Mouse (Mus musculus) G1E (cell line): ENCODE data around the gene Slc12a7. TPM values are rescaled to one million over a fixed set of nuclear protein-coding genes. Genes with fewer than 3 reads are reported as not detected.
A peak's percentile ranks its signal among the peaks of the same experiment; 100 is the strongest.

ENCODE experiments used
- ATAC-seq: 2 replicates; pipeline ENCODE4 v1.8.0; 2016; ENCODE audit warnings: mild to moderate bottlenecking; ENCODE audit not compliant: insufficient number of reproducible peaks, poor library complexity, low FRiP score, severe bottlenecking; ENCODE audit errors: extremely low read depth
- DNase-seq: peaks from one replicate; pipeline ENCODE4 v3.0.0; 2012; ENCODE audit warnings: low spot score
- H3K27me3 ChIP-seq: 2 replicates; pipeline ENCODE4 v1.6.1; 2012; ENCODE audit warnings: mild to moderate bottlenecking, low read length, inconsistent platforms; ENCODE audit not compliant: insufficient read depth
- H3K36me3 ChIP-seq: replicated peaks from 2 replicates; pipeline ENCODE3; 2012; ENCODE audit warnings: mild to moderate bottlenecking, inconsistent platforms
- H3K4me1 ChIP-seq: 2 replicates; pipeline ENCODE4 v1.6.1; 2012; ENCODE audit warnings: low read depth, low read length, inconsistent platforms, mixed read lengths; ENCODE audit not compliant: insufficient read depth
- H3K4me3 ChIP-seq: 2 replicates; pipeline ENCODE4 v1.5.1; 2012; ENCODE audit warnings: low read depth, mild to moderate bottlenecking, inconsistent platforms, low read length, moderate library complexity, mixed read lengths
- H3K9me3 ChIP-seq: replicated peaks from 2 replicates; pipeline ENCODE4 v1.6.1; 2012; ENCODE audit warnings: inconsistent platforms
- CTCF ChIP-seq: IDR thresholded peaks from 2 replicates; pipeline ENCODE4 v1.5.1; 2012; ENCODE audit warnings: low read depth, low read length, inconsistent platforms, mixed read lengths
- GATA1 ChIP-seq: IDR thresholded peaks from 2 replicates; pipeline ENCODE4 v1.6.1; 2012; ENCODE audit warnings: borderline replicate concordance, low read length, inconsistent platforms, mixed read lengths
- GATA2 ChIP-seq: IDR thresholded peaks from 2 replicates; pipeline ENCODE4 v1.6.1; 2012; ENCODE audit warnings: low read depth, low read length, inconsistent platforms, borderline replicate concordance
- POLR2AphosphoS5 ChIP-seq: IDR thresholded peaks from 2 replicates; pipeline ENCODE4 v1.6.1; 2012; ENCODE audit warnings: low read depth, low read length, inconsistent platforms; ENCODE audit not compliant: insufficient replicate concordance
- TAL1 ChIP-seq: conservative IDR thresholded peaks from 2 replicates; pipeline ENCODE4 v1.6.1; 2012; ENCODE audit warnings: low read depth, low read length, inconsistent platforms, mixed read lengths
- polyA plus RNA-seq: library from polyadenylated mRNA; stranded (reverse); fragments of >175 nt; gene quantifications from 2 replicates; pipeline ENCODE4 v1.2.3, GENCODE M21; 2012
- total RNA-seq, 2 experiments: library from RNA; stranded (forward) in 1 of 2; stranded (reverse) in 1 of 2; fragments of 200-1000 nt in 1 of 2; fragments of >200 nt in 1 of 2; fragmentation: Nextera tagmentation in 1 of 2; gene quantifications; 2 replicates each; pipeline ENCODE4 v1.2.3; 2014 to 2017

Slc12a7 gene
- total and polyA plus RNA-seq, 3 experiments: 0.46 to 1.6 (median 0.82) TPM

DNA sequence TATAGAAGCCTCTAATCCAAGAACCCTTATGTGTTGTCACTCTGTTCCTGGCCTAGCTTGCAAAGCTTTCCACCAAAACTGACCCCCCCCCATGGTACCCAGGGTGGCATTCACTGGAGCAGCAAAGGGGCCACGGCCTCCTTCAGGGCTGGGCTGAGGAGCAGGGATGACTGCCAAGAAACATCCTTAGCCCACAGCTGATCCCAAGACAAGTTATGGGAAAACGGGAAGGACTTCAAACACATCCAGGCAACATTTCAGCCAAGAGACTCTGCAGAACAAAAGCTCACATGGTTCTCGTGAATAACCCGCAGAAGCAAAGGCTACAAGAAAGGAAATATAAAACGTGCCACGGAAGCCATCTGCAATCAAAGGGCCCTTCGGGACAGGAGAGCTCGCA lies 94.3 kb downstream of the Slc12a7 start:
- Histone ChIP-seq H3K4me3 (no peak overlapping the region), H3K4me1 (no peaks in the 10 kb centered on the region), H3K36me3 (no peaks in the 10 kb centered on the region), H3K27me3 (peaks cover 4% of the 10 kb centered on the region; the same call in 1 of the 2 replicates), H3K9me3 (no peaks in the 10 kb centered on the region)
- DNase-seq: no peak
- ATAC-seq: no peak
- TF ChIP-seq CTCF (no peak), GATA1 (no peak), POLR2AphosphoS5 (no peak), GATA2 (no peak), TAL1 (no peak)

DNA sequence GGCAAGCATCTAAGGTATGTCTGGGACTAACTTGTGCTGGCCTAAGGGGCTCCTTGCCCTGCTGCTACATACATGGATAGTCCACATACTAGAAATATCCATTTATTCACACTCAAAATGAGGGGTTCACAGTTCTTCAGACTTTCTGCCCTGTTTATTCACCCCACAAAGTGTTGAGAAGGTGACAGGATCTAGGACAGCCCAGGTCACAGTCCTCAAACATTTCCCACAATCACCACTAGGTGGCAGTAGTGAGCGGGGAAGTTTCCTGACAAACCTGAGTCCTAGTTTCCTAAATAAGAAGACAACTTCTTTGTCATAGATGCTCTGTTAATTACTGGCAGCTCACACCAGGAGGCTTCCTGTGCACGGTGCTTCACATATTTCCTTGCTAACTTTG lies 98.6 kb downstream of the Slc12a7 start:
- no peaks in the 10 kb centered on the region for H3K9me3 ChIP-seq
- no peaks in the 10 kb centered on the region for H3K4me1 ChIP-seq
- peaks cover 16% of the 10 kb centered on the region; the same call in 1 of the 2 replicates for H3K27me3 ChIP-seq
- DNase-seq (peak; percentile 14), ATAC-seq (no peak)
- H3K4me3 ChIP-seq: no peak overlapping the region
- TF ChIP-seq CTCF: peak; percentile 81
- TF ChIP-seq TAL1: no peak
- no peaks in the 10 kb centered on the region for H3K36me3 ChIP-seq

DNA sequence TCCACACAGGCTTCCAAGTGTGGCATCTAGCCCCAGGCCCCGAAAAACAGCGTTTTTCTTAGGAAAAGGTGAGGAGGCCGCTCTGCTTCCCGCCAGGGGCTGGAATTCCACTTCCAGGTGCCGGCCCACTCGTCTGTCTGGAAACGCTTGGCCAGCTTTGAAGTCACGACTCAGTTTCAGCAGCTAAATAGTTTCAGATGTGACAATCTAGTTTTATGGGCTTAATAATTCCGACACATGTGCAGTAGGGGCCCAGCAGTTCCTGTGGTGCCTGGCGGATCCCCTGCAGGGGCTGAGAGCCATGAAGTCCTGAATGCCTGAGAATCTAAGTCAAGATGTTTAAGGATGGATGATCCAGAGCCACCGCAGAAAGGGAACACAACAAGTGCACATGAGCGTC lies 100.9 kb downstream of the Slc12a7 start:
- H3K4me1 ChIP-seq: no peaks in the 10 kb centered on the region
- no peaks in the 10 kb centered on the region for H3K36me3 ChIP-seq
- H3K27me3 ChIP-seq: peaks cover 15% of the 10 kb centered on the region; the same call in 1 of the 2 replicates
- ATAC-seq (no peak), DNase-seq (no peak)
- TF ChIP-seq POLR2AphosphoS5 (no peak), CTCF (no peak), GATA2 (no peak), GATA1 (no peak), TAL1 (no peak)
- no peak overlapping the region for H3K4me3 ChIP-seq
- H3K9me3 ChIP-seq: no peaks in the 10 kb centered on the region

DNA sequence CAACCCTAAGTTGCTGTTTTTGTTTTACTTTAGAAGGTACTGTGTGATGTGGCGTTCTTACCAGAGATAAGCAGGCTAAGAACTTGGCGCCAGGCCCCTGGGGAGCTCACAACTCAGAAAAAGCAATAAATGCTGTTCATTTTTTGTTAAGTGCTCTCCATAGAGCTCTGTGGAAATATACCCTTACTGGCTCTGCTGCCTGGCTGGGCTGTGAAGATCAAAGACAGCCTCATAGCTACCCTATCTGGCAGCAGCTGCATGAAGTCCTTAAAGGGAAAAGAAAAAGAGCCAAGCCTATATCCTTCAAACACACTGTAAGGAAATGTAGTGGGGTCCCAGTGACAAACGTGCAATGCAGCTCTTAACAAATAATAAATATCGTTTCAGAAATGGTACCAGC lies 102.9 kb downstream of the Slc12a7 start:
- Histone ChIP-seq H3K4me1 (no peaks in the 10 kb centered on the region), H3K36me3 (no peaks in the 10 kb centered on the region), H3K4me3 (no peak overlapping the region), H3K27me3 (peaks cover 13% of the 10 kb centered on the region; the same call in 1 of the 2 replicates), H3K9me3 (no peaks in the 10 kb centered on the region)
- ATAC-seq (no peak), DNase-seq (no peak)
- TF ChIP-seq GATA1 (no peak), POLR2AphosphoS5 (no peak), GATA2 (no peak), CTCF (no peak)

DNA sequence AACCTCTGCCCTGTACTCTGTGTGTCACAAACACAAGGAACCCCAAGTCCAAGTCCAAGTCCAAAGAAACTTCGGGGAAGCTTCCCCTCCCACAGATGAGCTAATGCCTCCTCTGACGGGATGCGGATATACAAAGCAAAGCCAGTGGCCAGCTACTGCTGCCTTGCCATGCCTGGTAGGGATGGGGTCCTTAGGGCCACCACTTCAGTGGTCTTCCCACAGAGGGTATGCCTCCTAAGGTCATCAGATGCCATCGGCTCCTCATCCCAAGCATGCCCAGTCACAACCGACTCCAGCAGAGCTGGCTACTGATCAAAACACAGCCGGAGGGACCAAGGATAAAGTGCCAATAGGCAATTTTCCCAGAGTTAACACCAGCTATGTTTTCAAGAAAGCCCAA lies 103.6 kb downstream of the Slc12a7 start:
- TF ChIP-seq GATA2 (no peak), GATA1 (no peak), POLR2AphosphoS5 (no peak), TAL1 (no peak), CTCF (no peak)
- no peak overlapping the region for H3K4me3 ChIP-seq
- DNase-seq (no peak), ATAC-seq (no peak)
- H3K9me3 ChIP-seq: no peaks in the 10 kb centered on the region
- no peaks in the 10 kb centered on the region for H3K36me3 ChIP-seq
- H3K4me1 ChIP-seq: no peaks in the 10 kb centered on the region
- peaks cover 13% of the 10 kb centered on the region; the same call in 1 of the 2 replicates for H3K27me3 ChIP-seq

DNA sequence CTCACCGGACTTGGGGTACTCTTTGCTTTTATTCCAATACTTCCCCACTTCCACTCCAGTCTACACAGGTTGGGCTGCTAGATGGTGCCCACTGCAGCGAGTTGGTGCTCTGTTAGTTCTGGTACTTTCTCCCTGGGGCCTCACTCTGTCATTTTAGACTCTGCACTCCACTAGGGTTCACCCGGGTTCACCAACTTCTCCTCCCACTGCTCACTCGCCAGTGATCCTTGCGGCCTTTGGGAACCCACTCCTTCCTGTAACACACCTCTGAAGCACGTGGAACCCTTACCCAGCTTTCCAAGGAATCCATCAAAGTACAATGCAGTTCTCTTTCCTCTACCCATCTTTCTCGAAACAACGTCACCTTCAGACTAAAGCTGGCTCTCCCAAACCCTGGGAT lies 104.8 kb downstream of the Slc12a7 start:
- no peak overlapping the region for H3K4me3 ChIP-seq
- no peak for DNase-seq
- no peaks in the 10 kb centered on the region for H3K4me1 ChIP-seq
- H3K27me3 ChIP-seq: peaks cover 14% of the 10 kb centered on the region; the same call in 1 of the 2 replicates
- ATAC-seq: no peak
- TF ChIP-seq TAL1 (no peak), CTCF (no peak), POLR2AphosphoS5 (no peak), GATA1 (no peak), GATA2 (no peak)
- no peaks in the 10 kb centered on the region for H3K9me3 ChIP-seq
- no peaks in the 10 kb centered on the region for H3K36me3 ChIP-seq

DNA sequence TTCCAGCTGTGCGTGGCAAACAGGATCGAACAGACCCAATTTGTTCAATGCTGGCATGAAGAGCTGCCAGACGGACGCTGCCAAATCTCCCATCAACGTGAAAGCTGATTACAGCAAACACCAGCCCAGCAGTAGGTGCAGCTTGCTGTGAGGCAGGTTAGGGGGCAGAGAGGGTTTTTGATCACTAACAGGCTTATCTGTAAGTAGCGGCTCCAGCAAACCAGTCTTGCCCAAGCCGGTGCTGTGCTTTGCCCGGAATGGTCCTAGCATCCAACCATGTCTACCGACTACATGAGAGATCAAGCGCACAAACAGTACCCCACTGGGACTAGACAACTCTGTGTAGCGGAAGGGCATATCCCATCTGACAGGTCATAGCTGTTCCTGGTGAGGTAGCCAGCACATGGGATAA lies 106.2 kb downstream of the Slc12a7 start:
- Histone ChIP-seq H3K4me3 (no peak overlapping the region), H3K9me3 (no peaks in the 10 kb centered on the region), H3K4me1 (no peaks in the 10 kb centered on the region), H3K27me3 (peaks cover 6% of the 10 kb centered on the region; the same call in 1 of the 2 replicates), H3K36me3 (no peaks in the 10 kb centered on the region)
- TF ChIP-seq GATA2: no peak
- TF ChIP-seq TAL1: no peak
- no peak for TF ChIP-seq CTCF
- TF ChIP-seq GATA1: no peak
- TF ChIP-seq POLR2AphosphoS5: no peak
- no peak for ATAC-seq
- no peak for DNase-seq
